Mouse (Mus musculus) myocyte (in vitro differentiated cells): Measurements from ENCODE around the gene Wdr13. TPM values are rescaled to one million over a fixed set of nuclear protein-coding genes. Genes with fewer than 3 reads are reported as not detected.
A peak's percentile ranks its signal among the peaks of the same experiment; 100 is the strongest.

Source experiments
- H3K27me3 ChIP-seq: one replicate; pipeline ENCODE4 v1.6.1; 2011; ENCODE audit not compliant: control insufficient read depth, insufficient read depth, insufficient read length
- H3K36me3 ChIP-seq: one replicate; pipeline ENCODE4 v1.6.1; 2011; ENCODE audit not compliant: control insufficient read depth, insufficient read depth
- H3K4me2 ChIP-seq: one replicate; pipeline ENCODE4 v1.6.1; 2011; ENCODE audit warnings: low read depth, control low read depth
- H3K4me3 ChIP-seq: one replicate; pipeline ENCODE4 v1.5.1; 2011; ENCODE audit warnings: mild to moderate bottlenecking, control low read depth, moderate library complexity
- H3K79me2 ChIP-seq: one replicate; pipeline ENCODE4 v1.6.1; 2011; ENCODE audit not compliant: control insufficient read depth, insufficient read depth
- H3ac ChIP-seq: one replicate; pipeline ENCODE4 v1.6.1; 2011; ENCODE audit not compliant: control insufficient read depth, insufficient read length
- CEBPB ChIP-seq: IDR thresholded peaks from 2 replicates; pipeline ENCODE4 v1.6.1; 2011; ENCODE audit warnings: mild to moderate bottlenecking, moderate library complexity; ENCODE audit not compliant: poor library complexity, insufficient read depth, severe bottlenecking
- E2F4 ChIP-seq: IDR thresholded peaks from one replicate; pipeline ENCODE4 v1.6.1; 2011; ENCODE audit warnings: mild to moderate bottlenecking, control low read depth, moderate library complexity; ENCODE audit not compliant: insufficient read depth
- MAX ChIP-seq: IDR thresholded peaks from one replicate; pipeline ENCODE4 v1.6.1; 2011; ENCODE audit warnings: low read depth, mild to moderate bottlenecking, control low read depth
- MYOD1 ChIP-seq, 3 experiments: IDR thresholded peaks; one replicate each; pipeline ENCODE4 v1.6.1; 2011; ENCODE audit warnings: control low read depth in 2 of 3, low read depth in 2 of 3, mild to moderate bottlenecking in 2 of 3, moderate library complexity in 1 of 3; ENCODE audit not compliant: insufficient read length in 2 of 3, control insufficient read depth in 1 of 3
- MYOG ChIP-seq, 3 experiments: IDR thresholded peaks; one replicate each; pipeline ENCODE4 v1.6.1; 2011; ENCODE audit warnings: control low read depth in 2 of 3, low read depth in 2 of 3, mild to moderate bottlenecking in 2 of 3; ENCODE audit not compliant: insufficient read length in 2 of 3, control insufficient read depth in 1 of 3, insufficient read depth in 1 of 3
- POLR2A ChIP-seq: IDR thresholded peaks from one replicate; pipeline ENCODE4 v1.6.1; 2011; ENCODE audit warnings: low read depth, mild to moderate bottlenecking, control low read depth, moderate library complexity; ENCODE audit not compliant: insufficient read length
- POLR2AphosphoS2 ChIP-seq: IDR thresholded peaks from one replicate; pipeline ENCODE4 v1.6.1; 2011; ENCODE audit warnings: low read depth, control low read depth; ENCODE audit not compliant: insufficient read length
- REST ChIP-seq: IDR thresholded peaks from one replicate; pipeline ENCODE4 v1.6.1; 2011; ENCODE audit warnings: mild to moderate bottlenecking, control low read depth, moderate library complexity; ENCODE audit not compliant: insufficient read depth, insufficient read length
- SRF ChIP-seq: IDR thresholded peaks from one replicate; pipeline ENCODE4 v1.6.1; 2011; ENCODE audit warnings: low read depth; ENCODE audit not compliant: control insufficient read depth, insufficient read length
- TCF12 ChIP-seq: IDR thresholded peaks from one replicate; pipeline ENCODE4 v1.6.1; 2011; ENCODE audit warnings: mild to moderate bottlenecking, control low read depth; ENCODE audit not compliant: poor library complexity, insufficient read depth, severe bottlenecking
- TCF3 ChIP-seq: IDR thresholded peaks from one replicate; pipeline ENCODE4 v1.6.1; 2011; ENCODE audit warnings: low read depth, control low read depth; ENCODE audit not compliant: insufficient read length
- USF1 ChIP-seq: IDR thresholded peaks from one replicate; pipeline ENCODE4 v1.6.1; 2011; ENCODE audit warnings: low read depth, mild to moderate bottlenecking, control low read depth, moderate library complexity
- polyA plus RNA-seq: library from polyadenylated mRNA; unstranded; fragments of >200 nt; fragmentation: generic; extraction: Trizol; gene quantifications from one replicate; pipeline ENCODE4 v1.2.1, GENCODE M21; 2012; ENCODE audit warnings: missing spikeins

The Wdr13 gene
- polyA plus RNA-seq, 1 experiment, result 16.1 TPM

DNA sequence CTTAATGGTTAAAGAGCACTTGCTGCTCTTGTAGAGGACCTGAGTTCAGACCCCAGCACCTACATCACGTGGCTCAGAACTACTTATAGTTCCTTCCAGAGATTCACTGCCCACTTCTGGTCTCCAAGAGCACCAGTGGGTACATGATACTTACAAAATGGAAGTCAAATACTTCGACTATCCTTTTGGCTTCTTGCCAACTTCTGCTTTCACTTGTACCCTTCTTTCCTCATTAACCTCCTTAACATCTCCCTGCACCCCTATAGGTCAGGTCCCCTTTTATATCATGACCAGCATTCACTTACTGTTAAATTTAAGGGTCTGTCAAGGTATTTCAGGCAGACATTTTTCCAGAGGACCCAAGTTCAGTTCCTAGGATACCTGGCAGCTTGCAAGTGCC is 3.2 kb upstream of the Wdr13 start:
- no peak overlapping the region for H3K4me2 ChIP-seq
- peaks cover 8% of the 10 kb centered on the region for H3K36me3 ChIP-seq
- TF ChIP-seq POLR2A (no peak), CEBPB (no peak), USF1 (no peak), POLR2AphosphoS2 (no peak), REST (no peak), MYOD1 (IDR thresholded peaks at IDR 0.05; ENCODE audit: control insufficient read depth in 1 of 3, insufficient read length in 2 of 3, low read depth in 2 of 3) (no peak), TCF12 (no peak), SRF (no peak), MYOG (IDR thresholded peaks at IDR 0.05; ENCODE audit: control insufficient read depth in 1 of 3, insufficient read depth in 1 of 3, insufficient read length in 2 of 3, low read depth in 2 of 3) (no peak), TCF3 (no peak), E2F4 (no peak), MAX (no peak)
- H3K79me2 ChIP-seq, result peaks cover 6% of the 10 kb centered on the region
- H3ac ChIP-seq, result no peak overlapping the region
- no peaks in the 10 kb centered on the region for H3K27me3 ChIP-seq
- H3K4me3 ChIP-seq, result no peak overlapping the region

DNA sequence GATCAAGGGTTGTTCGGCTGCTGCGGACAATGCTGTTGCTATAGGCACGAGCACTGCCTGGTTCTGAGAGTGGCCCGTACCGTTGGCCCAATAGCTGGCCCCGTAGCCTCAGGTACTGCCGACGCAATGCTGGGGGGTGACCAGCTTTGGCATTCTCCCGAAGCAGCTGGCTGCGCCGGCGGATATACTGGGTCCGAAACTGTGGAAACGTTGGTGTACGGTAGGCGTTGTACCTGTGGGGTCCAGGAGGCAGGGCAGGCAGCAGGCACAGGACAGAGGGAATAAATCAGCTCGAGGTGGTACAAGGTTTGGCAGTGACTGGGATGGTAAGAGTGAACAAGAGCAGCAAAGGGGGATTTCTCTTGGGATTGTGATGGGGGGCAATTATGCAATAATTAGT is 1.3 kb downstream of the Wdr13 start:
- no peak overlapping the region for H3ac ChIP-seq

GRCm38 (mm10) chrX:8125235-8125634 is 7.5 kb downstream of the Wdr13 start:
- Histone ChIP-seq H3ac (no peak overlapping the region), H3K4me2 (no peak overlapping the region), H3K36me3 (peaks cover 4% of the 10 kb centered on the region), H3K27me3 (no peaks in the 10 kb centered on the region), H3K4me3 (no peak overlapping the region), H3K79me2 (no peaks in the 10 kb centered on the region)
- no peak for TF ChIP-seq MYOD1 (IDR thresholded peaks at IDR 0.05; ENCODE audit: control insufficient read depth in 1 of 3, insufficient read length in 2 of 3, low read depth in 2 of 3)
- TF ChIP-seq TCF3, result no peak
- no peak for TF ChIP-seq CEBPB
- TF ChIP-seq E2F4, result no peak
- TF ChIP-seq MAX, result no peak
- no peak for TF ChIP-seq TCF12
- TF ChIP-seq USF1, result no peak
- TF ChIP-seq SRF, result no peak
- TF ChIP-seq POLR2A, result no peak
- TF ChIP-seq POLR2AphosphoS2, result no peak
- TF ChIP-seq MYOG (IDR thresholded peaks at IDR 0.05; ENCODE audit: control insufficient read depth in 1 of 3, insufficient read depth in 1 of 3, insufficient read length in 2 of 3, low read depth in 2 of 3), result no peak
- TF ChIP-seq REST, result no peak

More for the DNA sequence above, 1.3 kb downstream of the Wdr13 start:
- peak overlapping the region; percentile 48 for H3K4me3 ChIP-seq
- H3K79me2 ChIP-seq, result peaks cover 9% of the 10 kb centered on the region
- H3K27me3 ChIP-seq, result no peaks in the 10 kb centered on the region
- TF ChIP-seq TCF3 (no peak), MYOG (IDR thresholded peaks at IDR 0.05; ENCODE audit: control insufficient read depth in 1 of 3, insufficient read depth in 1 of 3, insufficient read length in 2 of 3, low read depth in 2 of 3) (no peak), E2F4 (no peak), CEBPB (no peak), TCF12 (no peak), REST (no peak)
- H3K36me3 ChIP-seq, result no peaks in the 10 kb centered on the region
- peak overlapping the region; percentile 85 for H3K4me2 ChIP-seq

- Histone ChIP-seq H3ac (no peak overlapping the region), H3K27me3 (no peaks in the 10 kb centered on the region), H3K36me3 (peaks cover 4% of the 10 kb centered on the region), H3K79me2 (no peaks in the 10 kb centered on the region), H3K4me2 (no peak overlapping the region), H3K4me3 (no peak overlapping the region)
- TF ChIP-seq CEBPB, result no peak
- TF ChIP-seq TCF12, result no peak
- TF ChIP-seq USF1, result no peak
- TF ChIP-seq SRF, result no peak
- no peak for TF ChIP-seq POLR2AphosphoS2
- TF ChIP-seq REST, result no peak
- TF ChIP-seq MAX, result no peak
- no peak for TF ChIP-seq MYOD1 (IDR thresholded peaks at IDR 0.05; ENCODE audit: control insufficient read depth in 1 of 3, insufficient read length in 2 of 3, low read depth in 2 of 3)
- no peak for TF ChIP-seq POLR2A
- TF ChIP-seq MYOG (IDR thresholded peaks at IDR 0.05; ENCODE audit: control insufficient read depth in 1 of 3, insufficient read depth in 1 of 3, insufficient read length in 2 of 3, low read depth in 2 of 3), result no peak
- no peak for TF ChIP-seq E2F4
- no peak for TF ChIP-seq TCF3
Measured at GRCm38 (mm10) chrX:8123821-8124470, 8.7 kb downstream of the Wdr13 start.

DNA sequence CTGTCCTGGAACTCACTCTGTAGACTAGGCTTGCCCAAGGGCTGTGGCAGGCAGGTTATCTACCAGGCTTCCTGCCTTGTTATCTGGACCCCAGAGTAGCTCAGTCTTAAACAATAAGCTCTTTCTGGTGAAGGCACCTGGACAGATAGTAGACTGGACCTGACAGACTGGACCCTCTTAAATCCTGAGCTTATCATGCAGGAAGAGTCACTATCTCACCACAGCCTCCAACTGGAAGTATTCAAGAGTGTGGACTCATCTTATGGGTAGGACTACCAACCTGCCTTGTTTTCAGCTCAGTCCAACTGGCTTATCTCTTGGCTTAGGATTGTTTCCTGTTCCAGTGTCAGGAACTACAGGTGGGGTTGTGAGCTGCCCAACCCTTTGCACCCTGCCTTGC is 15.4 kb downstream of the Wdr13 start:
- H3K4me3 ChIP-seq, result no peak overlapping the region
- no peaks in the 10 kb centered on the region for H3K27me3 ChIP-seq
- no peak overlapping the region for H3K4me2 ChIP-seq

More for the DNA sequence above, 15.4 kb downstream of the Wdr13 start:
- H3ac ChIP-seq, result no peak overlapping the region
- no peaks in the 10 kb centered on the region for H3K36me3 ChIP-seq
- no peaks in the 10 kb centered on the region for H3K79me2 ChIP-seq
- no peak for TF ChIP-seq POLR2AphosphoS2
- no peak for TF ChIP-seq TCF12
- TF ChIP-seq TCF3, result no peak
- no peak for TF ChIP-seq REST
- TF ChIP-seq USF1, result no peak
- no peak for TF ChIP-seq MAX
- TF ChIP-seq E2F4, result no peak
- no peak for TF ChIP-seq MYOD1 (IDR thresholded peaks at IDR 0.05; ENCODE audit: control insufficient read depth in 1 of 3, insufficient read length in 2 of 3, low read depth in 2 of 3)
- no peak for TF ChIP-seq POLR2A
- TF ChIP-seq SRF, result no peak
- no peak for TF ChIP-seq MYOG (IDR thresholded peaks at IDR 0.05; ENCODE audit: control insufficient read depth in 1 of 3, insufficient read depth in 1 of 3, insufficient read length in 2 of 3, low read depth in 2 of 3)
- TF ChIP-seq CEBPB, result no peak
